Mouse (Mus musculus) adrenal gland, postnatal 0 days (tissue): ENCODE measurements around the gene Numa1. TPM values are rescaled to one million over a fixed set of nuclear protein-coding genes. Genes with fewer than 3 reads are reported as not detected.

Source experiments
- polyA plus RNA-seq: library from polyadenylated mRNA; unstranded; fragments of >200 nt; fragmentation: Nextera tagmentation; extraction: Ambion mirVana; gene quantifications from 2 replicates; pipeline ENCODE4 v1.2.1, GENCODE M21; 2015

The Numa1 gene
- 30.6 and 40.0 TPM in 2 replicates for polyA plus RNA-seq

DNA sequence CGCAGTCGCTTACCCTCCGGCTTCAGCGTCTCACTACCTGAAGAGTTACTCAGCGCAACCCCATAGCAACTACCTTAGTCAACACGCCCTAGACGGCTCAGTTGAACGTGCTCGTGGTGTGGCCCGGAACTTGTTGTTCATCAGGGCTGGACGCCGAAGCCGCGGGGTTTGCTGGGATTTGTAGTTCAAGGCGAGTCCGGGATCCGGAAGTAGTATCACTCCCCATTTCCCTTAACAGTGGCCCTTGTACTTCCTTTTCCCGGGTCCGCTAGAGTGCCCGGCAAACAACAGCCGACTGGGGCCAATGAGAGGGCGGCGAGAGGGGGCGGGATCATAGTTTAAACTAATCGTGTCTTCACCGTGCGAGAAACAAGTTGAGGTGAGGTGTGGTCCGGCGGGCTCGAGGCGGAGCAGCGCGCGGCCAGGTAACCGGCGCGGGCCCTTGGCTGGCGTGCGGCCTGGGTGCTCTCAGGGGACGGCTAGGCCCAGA, at the start of gene Numa1, which contains the start of gene Lrrc51:
Gene Numa1, plus strand, starts transcription at position 361 of the 490 bp plus-strand sequence.
Gene Lrrc51, minus strand, starts transcription at position 145 of the 490 bp plus-strand sequence.

GRCm38 (mm10) chr7:101905561-101906286, 28.2 kb upstream of the Numa1 start, which contains the start of gene Lamtor1:
TSS of gene Lamtor1 (plus strand) at chr7:101905904.

DNA sequence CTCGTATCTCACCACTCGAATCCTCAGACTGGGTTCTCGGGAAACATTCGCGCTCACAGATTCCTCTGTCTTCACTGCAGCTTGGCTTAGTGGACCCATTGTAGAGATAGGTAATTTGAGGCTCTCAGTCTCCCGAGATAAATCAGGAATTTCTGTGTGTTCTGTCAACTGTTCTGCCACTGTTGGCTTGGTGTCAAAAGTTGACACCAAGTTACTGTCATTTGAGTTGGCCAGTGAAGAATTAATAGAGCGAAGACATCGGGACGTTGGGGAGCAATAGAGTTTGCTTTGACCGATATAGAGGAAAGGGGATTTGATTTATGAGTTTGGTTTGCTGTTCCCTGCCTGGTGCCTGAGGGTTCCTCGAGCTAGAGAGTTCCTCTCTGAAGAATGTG, 27.6 kb upstream of the Numa1 start, which contains the start of gene Tomt:
Gene Tomt, minus strand, starts transcription at position 73 of the 395 bp plus-strand sequence.

GRCm38 (mm10) chr7:102018590-102018989, 84.7 kb downstream of the Numa1 start, which contains the start of gene Il18bp:
TSS of gene Il18bp (minus strand) at chr7:102018690.

Other genes with a start within 250 kb of the Numa1 start
- 37.8 and 71.4 TPM in 2 replicates for gene Phox2a, start 115.8 kb upstream of the Numa1 start, polyA plus RNA-seq
- gene Inppl1, start 95.9 kb upstream of the Numa1 start, polyA plus RNA-seq: 20.2 and 33.4 TPM in 2 replicates
- 9.9 and 11.1 TPM in 2 replicates for gene Folr2, start 76.9 kb upstream of the Numa1 start, polyA plus RNA-seq
- 30.2 and 36.9 TPM in 2 replicates for gene Anapc15, start 70.4 kb upstream of the Numa1 start, polyA plus RNA-seq
- 8.2 and 12.2 TPM in 2 replicates for gene Folr1, start 63.3 kb upstream of the Numa1 start, polyA plus RNA-seq
- gene Lamtor1, start 28.2 kb upstream of the Numa1 start, polyA plus RNA-seq: 118 and 135 TPM in 2 replicates
- 0.08 TPM in 1 of 2 replicates, not detected in the other for gene Tomt, start 27.8 kb upstream of the Numa1 start, polyA plus RNA-seq
- gene Lrrc51, start 216 bp upstream of the Numa1 start, polyA plus RNA-seq: 14.3 and 19.7 TPM in 2 replicates
- gene Il18bp, start 84.6 kb downstream of the Numa1 start, polyA plus RNA-seq: 7.5 and 13.6 TPM in 2 replicates
- gene Rnf121, start 131.4 kb downstream of the Numa1 start, polyA plus RNA-seq: 14.0 and 15.6 TPM in 2 replicates
- gene Xndc1, start 131.4 kb downstream of the Numa1 start, polyA plus RNA-seq: 8.7 and 12.5 TPM in 2 replicates
- 0.35 TPM in 2 replicates for gene Xntrpc, start 131.6 kb downstream of the Numa1 start, polyA plus RNA-seq
- gene Trpc2, start 149.0 kb downstream of the Numa1 start, polyA plus RNA-seq: not detected in 2 replicates
- 2.0 and 2.4 TPM in 2 replicates for gene Art1, start 167.6 kb downstream of the Numa1 start, polyA plus RNA-seq
- 1.1 and 1.7 TPM in 2 replicates for gene Art5, start 175.4 kb downstream of the Numa1 start, polyA plus RNA-seq
- gene Chrna10, start 182.7 kb downstream of the Numa1 start, polyA plus RNA-seq: 0.29 TPM in 1 of 2 replicates, not detected in the other